Mouse (Mus musculus) liver, embryonic 14.5 days (tissue): ENCODE measurements around the gene Arl4d.

Experiments used
- CTCF ChIP-seq: IDR thresholded peaks from 2 replicates; pipeline ENCODE4 v1.5.1; 2016; ENCODE audit warnings: antibody characterized with exemption, low read depth, control low read depth
- EP300 ChIP-seq: IDR thresholded peaks from 2 replicates; pipeline ENCODE4 v1.6.1; 2016; ENCODE audit warnings: antibody characterized with exemption, low read depth

DNA sequence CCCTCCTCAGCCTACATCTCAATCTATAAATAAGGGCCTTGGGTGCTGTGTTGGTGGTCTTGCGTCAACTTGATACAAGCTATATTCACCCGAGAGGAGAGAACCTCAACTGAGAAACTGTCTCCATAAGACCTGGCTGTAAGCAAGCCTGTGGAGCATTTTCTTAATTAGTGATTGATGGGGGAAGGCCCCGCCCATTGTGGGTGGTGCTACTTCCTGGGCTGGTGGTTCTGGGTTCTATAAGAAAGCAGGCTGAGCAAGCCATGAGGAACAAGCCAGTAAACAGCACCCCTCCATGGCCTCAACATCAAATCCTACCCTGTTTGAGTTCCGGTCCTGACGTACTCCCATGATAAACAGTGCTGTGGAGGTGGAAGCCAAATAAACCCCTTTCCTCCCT, 8.8 kb downstream of the Arl4d start:
- no peak for TF ChIP-seq CTCF
- TF ChIP-seq EP300: no peak
